Mouse (Mus musculus): ENCODE results near the gene Rnf5. TPM values are rescaled to one million over a fixed set of nuclear protein-coding genes. Genes with fewer than 3 reads are reported as not detected.

Gene Rnf5
- total RNA-seq, 2 experiments from 2014 or later, result 22.0 to 22.1 TPM

- no peak for DNase-seq (ENCODE audit: low spot score)
Observed at GRCm38 (mm10) chr17:34606186-34607039, 2.9 kb upstream of the Rnf5 start.

- peak; percentile 97 for DNase-seq (ENCODE audit: low spot score)
Observed at GRCm38 (mm10) chr17:34605609-34606008, 2.1 kb upstream of the Rnf5 start.

- peak; percentile 66 for DNase-seq (ENCODE audit: low spot score)
Observed at GRCm38 (mm10) chr17:34604511-34605237, 1.2 kb upstream of the Rnf5 start.

- DNase-seq (ENCODE audit: low spot score), result peak; percentile 99
Observed at GRCm38 (mm10) chr17:34604061-34604508, 595 bp upstream of the Rnf5 start, which contains the start of gene Agpat1. Gene Agpat1 (plus strand): TSS chr17:34604262.

- DNase-seq (ENCODE audit: low spot score), result no peak
Observed at GRCm38 (mm10) chr17:34601796-34602195, 1.7 kb downstream of the Rnf5 start.

- DNase-seq (ENCODE audit: low spot score), result no peak
Observed at GRCm38 (mm10) chr17:34599891-34600290, 3.6 kb downstream of the Rnf5 start.

GRCm38 (mm10) chr17:34597566-34598095, 5.9 kb downstream of the Rnf5 start, which contains the start of gene Ager:
Gene Ager (plus strand): TSS chr17:34597862.
- no peak for DNase-seq (ENCODE audit: low spot score)

GRCm38 (mm10) chr17:34596098-34596497, 7.4 kb downstream of the Rnf5 start:
- no peak for DNase-seq (ENCODE audit: low spot score)

GRCm38 (mm10) chr17:34593752-34594525, 9.6 kb downstream of the Rnf5 start:
- DNase-seq (ENCODE audit: low spot score), result no peak

GRCm38 (mm10) chr17:34592581-34593549, 10.6 kb downstream of the Rnf5 start:
- no peak for DNase-seq (ENCODE audit: low spot score)

- peak; percentile 87 for DNase-seq (ENCODE audit: low spot score)
Observed at GRCm38 (mm10) chr17:34591994-34592375, 11.5 kb downstream of the Rnf5 start.

GRCm38 (mm10) chr17:34591029-34591993, 12.2 kb downstream of the Rnf5 start, which contains the start of gene Pbx2:
Gene Pbx2 (plus strand): TSS chr17:34591266.
- no peak for DNase-seq (ENCODE audit: low spot score)

- no peak for DNase-seq (ENCODE audit: low spot score)
Observed at GRCm38 (mm10) chr17:34590154-34590987, 13.1 kb downstream of the Rnf5 start.

GRCm38 (mm10) chr17:34589681-34590101, 13.8 kb downstream of the Rnf5 start, which contains the start of gene Gpsm3:
Gene Gpsm3 (plus strand): TSS chr17:34589806.
- peak; percentile 81 for DNase-seq (ENCODE audit: low spot score)

- no peak for DNase-seq (ENCODE audit: low spot score)
Observed at GRCm38 (mm10) chr17:34589206-34589605, 14.3 kb downstream of the Rnf5 start.

- DNase-seq (ENCODE audit: low spot score), result no peak
Observed at GRCm38 (mm10) chr17:34588767-34589166, 14.7 kb downstream of the Rnf5 start.

GRCm38 (mm10) chr17:34587814-34588213, 15.7 kb downstream of the Rnf5 start:
- no peak for DNase-seq (ENCODE audit: low spot score)

GRCm38 (mm10) chr17:34587423-34587811, 16.1 kb downstream of the Rnf5 start:
- peak; percentile 95 for DNase-seq (ENCODE audit: low spot score)
